Mouse (Mus musculus) spleen, adult 2 months (tissue): ENCODE measurements around the gene Ccs.

Source experiments
- CTCF ChIP-seq: fragments of 200-500 bp; IDR thresholded peaks from 2 replicates; pipeline ENCODE4 v1.5.1; 2011; ENCODE audit warnings: mild to moderate bottlenecking, inconsistent platforms; ENCODE audit not compliant: insufficient read depth, insufficient read length, insufficient replicate concordance; ENCODE audit errors: extremely low read depth
- POLR2A ChIP-seq: fragments of 200-500 bp; IDR thresholded peaks from 2 replicates; pipeline ENCODE4 v1.6.1; 2011; ENCODE audit warnings: low read depth, low read length, inconsistent platforms

DNA sequence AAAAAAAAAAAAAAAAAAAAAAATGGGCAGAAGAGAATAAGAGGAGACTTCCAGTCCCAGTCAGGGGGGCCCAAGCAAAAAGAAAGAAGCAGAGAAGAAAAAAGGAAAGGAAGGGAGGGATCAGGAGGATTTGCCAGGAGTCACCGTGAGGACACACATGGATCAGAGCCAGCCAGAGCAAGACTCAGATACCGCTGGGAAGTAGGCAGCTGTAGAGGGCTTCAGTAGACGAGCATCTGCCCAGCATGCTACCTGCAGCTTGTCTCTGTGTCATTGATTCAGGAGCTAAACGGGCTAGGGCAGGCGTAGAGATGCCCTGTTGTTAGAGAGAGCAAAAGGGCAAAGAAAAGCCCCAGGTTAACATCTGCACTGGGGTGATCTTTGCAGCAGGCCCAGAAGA, 11.1 kb upstream of the Ccs start:
- no peak for TF ChIP-seq POLR2A
- TF ChIP-seq CTCF: no peak
